Mouse (Mus musculus) neutrophil, adult 5-6 weeks (primary cell): ENCODE data around the gene Mylk2. TPM values are rescaled to one million over a fixed set of nuclear protein-coding genes. Genes with fewer than 3 reads are reported as not detected.

ENCODE experiments used
- total RNA-seq: library from RNA; stranded (forward); fragments of 200-1000 nt; gene quantifications from 2 replicates; pipeline ENCODE4 v1.2.3, GENCODE M21; 2017

The Mylk2 gene
- total RNA-seq, 1 experiment from 2014 or later, result not detected

Other genes with a start within 250 kb of the Mylk2 start
- gene H13, start 241.9 kb upstream of the Mylk2 start, total RNA-seq, result 89.7 and 95.5 TPM in 2 replicates
- gene Mcts2, start 224.3 kb upstream of the Mylk2 start, total RNA-seq, result 16.4 and 17.1 TPM in 2 replicates
- gene Id1, start 175.1 kb upstream of the Mylk2 start, total RNA-seq, result 16.2 and 19.4 TPM in 2 replicates
- not detected in 2 replicates for gene Cox4i2, start 157.2 kb upstream of the Mylk2 start, total RNA-seq
- gene Bcl2l1, start 79.6 kb upstream of the Mylk2 start, total RNA-seq, result 25.9 and 28.7 TPM in 2 replicates
- 0.70 and 0.74 TPM in 2 replicates for gene Tpx2, start 63.4 kb upstream of the Mylk2 start, total RNA-seq
- gene Foxs1, start 21.9 kb downstream of the Mylk2 start, total RNA-seq, result not detected in 2 replicates
- gene Dusp15, start 40.3 kb downstream of the Mylk2 start, total RNA-seq, result not detected in 2 replicates
- not detected in 2 replicates for gene Ttll9, start 51.1 kb downstream of the Mylk2 start, total RNA-seq
- gene Pdrg1, start 104.1 kb downstream of the Mylk2 start, total RNA-seq, result 53.9 and 54.3 TPM in 2 replicates
- not detected in 2 replicates for gene Xkr7, start 120.5 kb downstream of the Mylk2 start, total RNA-seq
- not detected in 2 replicates for gene Ccm2l, start 154.6 kb downstream of the Mylk2 start, total RNA-seq
- 252 and 289 TPM in 2 replicates for gene Hck, start 197.1 kb downstream of the Mylk2 start, total RNA-seq
- gene Tm9sf4, start 250.0 kb downstream of the Mylk2 start, total RNA-seq, result 44.8 and 59.6 TPM in 2 replicates